Mouse (Mus musculus) erythroblast, embryonic 14.5 days (primary cell): ENCODE results near the gene Haus3. TPM values are rescaled to one million over a fixed set of nuclear protein-coding genes. Genes with fewer than 3 reads are reported as not detected.
A peak's percentile ranks its signal among the peaks of the same experiment; 100 is the strongest.

ENCODE experiments used
- H3K27me3 ChIP-seq: 2 replicates; pipeline ENCODE4 v1.6.1; 2012; ENCODE audit warnings: inconsistent platforms; ENCODE audit not compliant: control insufficient read depth
- H3K36me3 ChIP-seq: 2 replicates; pipeline ENCODE4 v1.6.1; 2012; ENCODE audit warnings: mild to moderate bottlenecking, inconsistent platforms; ENCODE audit not compliant: control insufficient read depth
- H3K4me1 ChIP-seq: 2 replicates; pipeline ENCODE4 v1.6.1; 2012; ENCODE audit warnings: inconsistent platforms; ENCODE audit not compliant: control insufficient read depth
- H3K4me3 ChIP-seq: replicated peaks from 2 replicates; pipeline ENCODE3; 2012; ENCODE audit warnings: moderate library complexity, mild to moderate bottlenecking, inconsistent platforms
- H3K9me3 ChIP-seq: 2 replicates; pipeline ENCODE4 v1.6.1; 2012; ENCODE audit warnings: low read length, inconsistent platforms, mixed read lengths; ENCODE audit not compliant: control insufficient read depth
- GATA1 ChIP-seq: IDR thresholded peaks from 2 replicates; pipeline ENCODE4 v1.6.1; 2012; ENCODE audit warnings: low read length, inconsistent platforms, mixed read lengths
- TAL1 ChIP-seq: IDR thresholded peaks from 3 replicates; pipeline ENCODE4 v1.6.1; 2012; ENCODE audit warnings: low read length, inconsistent platforms, mixed read lengths
- polyA plus RNA-seq: library from polyadenylated mRNA; stranded (reverse); fragments of >175 nt; gene quantifications from 2 replicates; pipeline ENCODE4 v1.2.3, GENCODE M21; 2012

Haus3 gene
- polyA plus RNA-seq, 1 experiment, result 0.11 TPM

DNA sequence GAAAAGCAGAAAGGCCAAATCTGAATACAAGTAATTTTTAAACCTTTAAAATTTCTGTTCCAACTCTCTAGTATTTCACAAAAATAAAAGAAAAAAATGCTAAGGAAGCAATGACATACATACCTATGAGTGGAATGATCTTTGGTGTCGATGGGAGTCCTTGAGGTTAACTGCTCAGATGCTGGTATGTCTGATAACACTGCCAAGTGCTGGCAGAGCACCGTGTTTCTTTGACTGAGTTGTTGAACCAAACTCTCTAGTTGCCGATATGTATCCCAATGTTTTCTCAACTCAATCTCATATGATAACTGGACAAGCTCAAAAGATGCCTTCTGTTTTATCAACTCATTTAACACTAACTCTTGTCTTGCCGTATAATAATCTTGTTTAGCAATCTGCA is 3.5 kb downstream of the Haus3 start:
- peaks cover 59% of the 10 kb centered on the region for H3K36me3 ChIP-seq
- peaks cover 44% of the 10 kb centered on the region for H3K4me1 ChIP-seq
- H3K4me3 ChIP-seq, result peak overlapping the region; percentile 59
- TF ChIP-seq GATA1 (no peak), TAL1 (no peak)
- no peaks in the 10 kb centered on the region for H3K27me3 ChIP-seq
- no peaks in the 10 kb centered on the region for H3K9me3 ChIP-seq

GRCm38 (mm10) chr5:34148476-34148875 is 20.9 kb downstream of the Haus3 start:
- no peaks in the 10 kb centered on the region for H3K4me1 ChIP-seq
- no peak overlapping the region for H3K4me3 ChIP-seq
- no peak for TF ChIP-seq GATA1
- no peak for TF ChIP-seq TAL1
- H3K9me3 ChIP-seq, result no peaks in the 10 kb centered on the region
- no peaks in the 10 kb centered on the region for H3K27me3 ChIP-seq
- H3K36me3 ChIP-seq, result peaks cover 6% of the 10 kb centered on the region

DNA sequence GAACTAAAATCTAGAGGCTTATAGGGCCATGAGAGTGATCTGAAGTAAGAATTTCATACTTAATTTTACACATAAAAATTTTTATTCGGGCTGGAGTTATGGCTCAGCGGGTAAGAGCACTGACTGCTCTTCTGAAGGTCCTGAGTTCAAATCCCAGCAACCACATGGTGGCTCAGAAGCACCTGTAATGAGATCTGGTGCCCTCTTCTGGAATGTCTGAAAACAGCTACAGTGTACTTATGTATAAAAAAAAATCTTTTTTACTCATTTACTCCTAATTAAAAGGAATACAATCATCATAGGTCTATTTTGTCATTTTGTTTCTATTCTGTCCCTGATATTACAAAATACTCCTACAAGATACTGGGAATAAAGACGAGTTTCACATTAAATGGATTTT is 21.8 kb downstream of the Haus3 start:
- no peaks in the 10 kb centered on the region for H3K9me3 ChIP-seq
- H3K27me3 ChIP-seq, result no peaks in the 10 kb centered on the region
- H3K36me3 ChIP-seq, result no peaks in the 10 kb centered on the region
- no peak overlapping the region for H3K4me3 ChIP-seq
- no peaks in the 10 kb centered on the region for H3K4me1 ChIP-seq
- TF ChIP-seq TAL1, result no peak
- TF ChIP-seq GATA1, result no peak

- TF ChIP-seq TAL1 (no peak), GATA1 (no peak)
- no peaks in the 10 kb centered on the region for H3K27me3 ChIP-seq
- no peak overlapping the region for H3K4me3 ChIP-seq
- no peaks in the 10 kb centered on the region for H3K36me3 ChIP-seq
- no peaks in the 10 kb centered on the region for H3K4me1 ChIP-seq
- no peaks in the 10 kb centered on the region for H3K9me3 ChIP-seq
Observed at GRCm38 (mm10) chr5:34139751-34140150, 29.6 kb downstream of the Haus3 start.

GRCm38 (mm10) chr5:34132731-34133130 is 36.6 kb downstream of the Haus3 start:
- Histone ChIP-seq H3K9me3 (no peaks in the 10 kb centered on the region), H3K4me3 (no peak overlapping the region), H3K4me1 (no peaks in the 10 kb centered on the region), H3K36me3 (no peaks in the 10 kb centered on the region), H3K27me3 (no peaks in the 10 kb centered on the region)
- TF ChIP-seq GATA1 (no peak), TAL1 (no peak)

DNA sequence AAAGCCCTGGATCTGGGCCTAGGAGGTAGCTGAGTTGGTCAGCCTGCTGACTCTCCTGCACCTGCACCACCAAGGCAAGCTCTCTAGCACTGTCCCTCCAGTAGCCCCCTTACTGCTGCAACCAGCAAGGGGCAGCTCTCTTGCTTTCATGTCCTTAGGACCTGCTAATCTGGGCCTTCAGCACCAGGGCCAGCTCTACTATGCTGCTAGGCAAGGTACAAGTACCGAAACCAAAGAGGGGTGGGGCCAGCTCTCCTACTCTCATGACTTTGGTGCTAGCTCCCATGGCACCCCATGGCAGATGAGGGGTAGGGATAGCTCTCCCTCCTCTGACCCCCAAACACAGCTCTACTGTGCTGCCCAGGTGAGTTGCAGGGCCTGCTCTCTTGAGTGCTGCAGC is 45.2 kb downstream of the Haus3 start:
- Histone ChIP-seq H3K9me3 (no peaks in the 10 kb centered on the region), H3K4me3 (no peak overlapping the region)

GRCm38 (mm10) chr5:34119121-34119856 is 50.0 kb downstream of the Haus3 start:
- H3K4me3 ChIP-seq, result no peak overlapping the region
- no peaks in the 10 kb centered on the region for H3K4me1 ChIP-seq
- no peak for TF ChIP-seq GATA1
- TF ChIP-seq TAL1, result no peak
- H3K36me3 ChIP-seq, result no peaks in the 10 kb centered on the region
- H3K27me3 ChIP-seq, result no peaks in the 10 kb centered on the region
- no peaks in the 10 kb centered on the region for H3K9me3 ChIP-seq

More for the DNA sequence above, 45.2 kb downstream of the Haus3 start:
- Histone ChIP-seq H3K27me3 (no peaks in the 10 kb centered on the region), H3K4me1 (no peaks in the 10 kb centered on the region), H3K36me3 (no peaks in the 10 kb centered on the region)
- TF ChIP-seq GATA1 (no peak), TAL1 (no peak)

DNA sequence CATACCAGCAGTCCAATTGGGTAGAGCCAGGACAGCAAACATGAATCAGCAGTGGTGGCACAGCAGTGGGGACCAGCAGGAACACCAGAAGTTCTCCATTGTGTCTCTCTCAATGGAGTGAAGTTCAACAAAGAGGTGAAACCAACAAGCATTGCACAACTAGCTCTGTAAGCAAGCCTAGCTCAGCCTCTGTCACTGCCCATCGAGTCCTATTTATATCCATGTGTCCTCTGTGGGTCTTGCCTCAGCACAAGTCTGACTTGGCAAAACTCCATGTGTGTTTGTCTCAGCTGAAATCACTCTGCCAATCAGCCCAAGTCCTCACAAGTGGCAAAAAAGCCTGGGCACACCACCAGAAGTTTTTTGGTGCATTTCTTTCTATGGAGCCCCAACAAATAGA is 63.6 kb downstream of the Haus3 start:
- no peaks in the 10 kb centered on the region for H3K4me1 ChIP-seq
- no peak for TF ChIP-seq GATA1
- TF ChIP-seq TAL1, result no peak
- H3K27me3 ChIP-seq, result no peaks in the 10 kb centered on the region
- no peaks in the 10 kb centered on the region for H3K36me3 ChIP-seq
- H3K9me3 ChIP-seq, result no peaks in the 10 kb centered on the region
- no peak overlapping the region for H3K4me3 ChIP-seq

Other genes with a start within 250 kb of the Haus3 start
- gene Nelfa, start 233.1 kb downstream of the Haus3 start, polyA plus RNA-seq, result 3.2 and 4.0 TPM in 2 replicates
- gene Gm1673, start 186.1 kb downstream of the Haus3 start, polyA plus RNA-seq, result 0.15 TPM in 1 of 2 replicates, not detected in the other
- 0.01 TPM in 1 of 2 replicates, not detected in the other for gene Nat8l, start 173.5 kb downstream of the Haus3 start, polyA plus RNA-seq
- gene Poln, start 79 bp downstream of the Haus3 start, polyA plus RNA-seq, result not detected in 2 replicates
- 0.34 and 0.42 TPM in 2 replicates for gene Mxd4, start 18.2 kb upstream of the Haus3 start, polyA plus RNA-seq
- gene Zfyve28, start 118.9 kb upstream of the Haus3 start, polyA plus RNA-seq, result not detected in 2 replicates
- not detected in 2 replicates for gene Cfap99, start 119.1 kb upstream of the Haus3 start, polyA plus RNA-seq
- gene Rnf4, start 166.8 kb upstream of the Haus3 start, polyA plus RNA-seq, result 3.5 and 4.1 TPM in 2 replicates
- 1.8 and 1.9 TPM in 2 replicates for gene Fam193a, start 200.4 kb upstream of the Haus3 start, polyA plus RNA-seq